Mouse (Mus musculus) spleen, postnatal 14 days (tissue): ENCODE data around the gene Ret.

Experiments
- DNase-seq, 2 experiments: peaks; one replicate each; pipeline ENCODE4 v3.0.0; 2021 to 2022; ENCODE audit warnings: low spot score in 2 of 2

The Ret gene

GRCm38 (mm10) chr6:118197440-118197975, at the start of gene Ret:
Gene Ret (minus strand): TSS chr6:118197718.
- DNase-seq = no peak

GRCm38 (mm10) chr6:118247161-118247560, 49.6 kb upstream of the Ret start:
- DNase-seq = no peak

GRCm38 (mm10) chr6:118244106-118244505, 46.6 kb upstream of the Ret start:
- DNase-seq = no peak

DNA sequence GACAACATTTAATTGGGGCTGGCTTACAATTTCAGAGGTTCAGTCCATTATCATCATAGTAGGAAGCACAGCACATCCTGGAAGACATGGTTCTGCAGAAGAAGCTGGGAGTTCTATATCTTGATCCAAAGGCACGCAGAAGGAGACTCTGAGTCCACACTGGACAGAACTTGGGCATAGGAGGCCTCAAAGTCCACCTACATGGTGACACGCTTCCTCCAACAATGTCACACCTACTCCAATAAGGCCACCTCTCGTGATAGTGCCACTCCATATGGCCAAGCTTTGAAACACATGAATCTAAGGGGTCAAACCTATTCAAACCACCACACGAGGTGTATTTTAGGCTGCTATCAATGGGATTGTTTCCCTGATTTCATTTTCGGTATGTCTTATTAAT, 45.4 kb upstream of the Ret start:
- no peak for DNase-seq

DNA sequence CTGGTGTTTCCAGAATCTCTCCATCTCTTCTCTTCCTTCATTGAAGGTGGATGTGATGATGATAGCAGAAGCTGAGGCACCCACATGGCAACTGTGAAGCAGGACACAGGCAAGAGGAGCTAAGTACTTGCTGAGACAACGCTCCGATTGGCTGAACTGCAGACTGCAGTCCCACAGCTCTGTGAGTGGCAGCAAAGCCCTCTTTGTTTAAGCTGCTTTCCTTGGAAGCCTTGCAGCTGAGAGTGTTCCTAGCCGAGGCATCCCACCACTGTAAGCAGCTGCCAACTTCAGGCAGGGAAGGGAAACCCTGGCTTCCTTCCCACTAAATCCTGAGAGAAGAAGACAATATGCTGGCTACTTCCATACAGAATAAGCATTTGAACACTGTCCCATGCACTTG, 28.6 kb upstream of the Ret start:
- no peak for DNase-seq

GRCm38 (mm10) chr6:118222471-118222870, 25.0 kb upstream of the Ret start:
- DNase-seq = no peak

- no peak for DNase-seq
Observed at GRCm38 (mm10) chr6:118215676-118216075, 18.2 kb upstream of the Ret start.

DNA sequence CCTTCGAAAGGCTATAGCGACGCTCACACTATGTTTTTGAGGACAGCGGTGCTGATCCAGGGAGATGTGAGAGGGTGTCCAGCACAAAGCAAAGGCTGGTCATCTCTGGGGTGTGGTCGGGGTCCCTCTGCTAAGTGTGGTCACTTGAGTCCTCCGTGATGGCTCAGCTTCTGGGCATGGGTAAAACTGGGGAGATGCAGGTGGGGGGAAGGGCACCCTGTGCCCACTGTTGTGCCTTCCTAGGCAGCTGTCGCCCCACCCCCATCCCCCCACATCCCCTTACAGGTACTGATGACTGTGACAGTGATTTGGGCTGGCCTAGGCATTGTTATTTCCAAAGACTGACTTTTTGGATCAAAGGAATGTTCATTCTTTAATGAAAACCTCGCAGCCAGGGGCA, 10.8 kb upstream of the Ret start:
- DNase-seq = no peak

GRCm38 (mm10) chr6:118206386-118206785, 8.9 kb upstream of the Ret start:
- no peak for DNase-seq

DNA sequence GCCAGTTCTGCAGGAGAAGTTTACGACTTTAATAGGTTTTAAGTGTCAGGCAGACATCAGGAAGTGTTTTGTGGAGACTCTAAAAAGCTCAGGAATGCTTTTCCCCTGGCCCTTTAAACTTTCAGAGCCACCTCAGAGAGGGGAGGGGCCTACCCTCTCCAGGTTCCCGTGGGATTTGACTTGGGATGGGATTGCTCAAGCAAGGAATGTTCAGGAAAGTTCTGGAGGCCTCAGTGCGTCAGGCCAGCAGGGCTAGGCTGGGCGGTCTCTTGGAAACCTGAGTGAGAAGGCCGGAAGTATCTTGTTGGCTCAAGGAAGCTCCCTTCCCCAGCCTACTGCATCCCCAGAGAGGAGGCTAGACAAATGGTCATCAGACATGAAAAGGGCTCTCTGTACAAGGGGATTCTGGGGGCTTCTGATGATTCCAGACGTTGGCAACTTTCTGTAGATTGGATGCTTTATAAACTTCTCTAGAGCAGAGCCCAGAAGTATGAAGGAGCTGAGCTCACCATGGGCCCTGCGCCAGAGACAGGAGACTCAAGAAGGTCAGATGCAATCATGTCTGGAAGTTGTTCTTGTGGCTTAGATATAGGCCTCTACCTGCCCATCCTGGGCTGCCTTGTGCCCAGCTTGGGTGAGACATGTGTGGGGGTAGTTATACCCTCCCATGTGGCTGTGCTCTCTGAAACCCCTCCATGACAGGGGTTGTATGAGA, 7.8 kb upstream of the Ret start:
- DNase-seq = no peak

DNA sequence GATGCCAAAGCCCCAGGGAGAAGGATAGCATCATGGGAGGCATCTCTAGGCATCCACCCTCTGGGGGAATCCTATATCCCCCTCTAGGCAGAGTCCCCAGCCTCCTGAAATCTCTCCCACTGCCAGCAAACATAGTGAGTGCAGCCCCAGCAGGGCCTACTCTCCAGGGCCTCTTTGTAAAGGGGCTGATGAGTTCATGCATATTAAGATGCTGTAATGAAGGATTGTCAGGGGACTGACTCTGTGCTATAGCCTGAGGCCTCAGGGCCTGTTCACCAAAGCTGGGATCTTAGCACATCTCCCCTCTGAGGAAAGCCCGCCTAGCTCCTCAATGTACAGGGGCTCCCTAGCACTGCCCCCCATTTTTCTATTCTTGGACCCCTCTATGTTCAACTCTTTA, 6.6 kb upstream of the Ret start:
- no peak for DNase-seq

- DNase-seq = no peak
Observed at GRCm38 (mm10) chr6:118196751-118197439, 623 bp downstream of the Ret start.

- DNase-seq = no peak
Observed at GRCm38 (mm10) chr6:118195108-118195507, 2.4 kb downstream of the Ret start.

GRCm38 (mm10) chr6:118192882-118193281, 4.6 kb downstream of the Ret start:
- DNase-seq = no peak

DNA sequence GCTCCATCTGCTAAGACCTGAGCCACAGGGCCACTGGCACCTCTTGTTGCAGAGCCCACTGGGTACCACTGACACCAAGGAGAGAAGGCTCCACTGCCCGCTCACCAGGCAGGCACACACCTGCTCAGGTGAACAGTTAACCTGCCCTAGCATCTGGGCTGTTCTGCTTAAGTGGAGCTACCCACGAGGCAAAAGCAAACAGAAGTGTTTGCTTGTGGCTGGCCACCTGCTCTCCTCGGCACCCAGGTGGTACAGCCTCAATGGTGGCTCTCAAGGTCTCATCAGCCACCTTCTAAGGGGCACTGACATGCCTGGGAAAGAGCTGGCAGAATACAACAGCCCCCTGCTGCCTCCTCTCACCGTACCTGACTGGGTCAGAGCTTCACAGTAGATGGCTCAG, 5.3 kb downstream of the Ret start:
- no peak for DNase-seq

- no peak for DNase-seq
Observed at GRCm38 (mm10) chr6:118189764-118190163, 7.8 kb downstream of the Ret start.

DNA sequence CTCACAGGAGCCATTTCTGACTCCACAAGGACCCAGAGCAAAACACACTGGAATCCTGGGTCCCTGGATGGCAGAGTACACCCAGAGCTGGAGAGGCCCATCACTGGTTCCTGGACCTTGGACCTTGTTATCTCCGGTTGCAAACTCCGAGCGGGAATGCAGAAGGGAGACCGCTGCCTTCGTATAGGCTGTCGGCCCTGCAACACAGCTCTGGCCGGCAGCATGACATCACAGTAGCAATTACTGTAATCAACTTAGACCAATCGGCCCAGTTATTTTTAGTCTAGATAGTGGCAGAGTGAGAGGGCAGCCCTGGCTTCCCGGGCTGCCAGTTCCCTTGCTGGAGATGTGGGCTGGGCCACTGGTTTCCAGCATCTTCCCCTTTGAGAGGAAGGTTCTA, 8.9 kb downstream of the Ret start:
- no peak for DNase-seq

GRCm38 (mm10) chr6:118187285-118187641, 10.3 kb downstream of the Ret start:
- DNase-seq = no peak

DNA sequence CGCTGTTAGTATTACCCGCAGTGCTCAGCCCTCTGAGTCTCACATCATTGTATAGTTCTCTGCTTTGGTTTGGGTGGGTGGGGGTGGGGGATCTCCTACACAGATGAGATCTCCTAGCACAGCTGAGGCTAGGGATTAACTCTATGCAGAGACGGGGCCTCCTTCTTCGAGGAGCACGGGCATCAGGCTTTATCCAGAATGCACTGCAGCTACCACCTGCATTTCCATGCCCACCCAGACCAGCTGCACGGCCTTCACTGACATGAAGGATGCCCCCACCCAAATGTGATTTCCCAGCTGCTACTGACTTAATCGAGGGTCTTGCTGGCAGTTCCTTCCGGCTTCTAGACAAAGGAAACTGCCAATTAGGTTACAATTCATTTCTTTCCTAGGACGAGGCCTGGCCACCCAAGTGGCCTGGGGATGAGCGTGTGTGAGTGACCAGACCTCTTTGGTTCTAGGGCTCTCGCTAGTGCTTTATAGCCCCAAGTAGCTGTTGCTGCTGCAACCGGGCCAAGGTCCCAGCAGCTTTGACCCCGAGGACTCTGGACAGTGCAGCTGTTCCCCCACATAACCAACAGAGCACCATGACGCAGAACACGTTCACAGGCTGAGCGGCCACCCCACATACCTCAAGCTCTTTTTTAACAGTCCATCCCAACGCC, 10.8 kb downstream of the Ret start:
- DNase-seq = no peak

DNA sequence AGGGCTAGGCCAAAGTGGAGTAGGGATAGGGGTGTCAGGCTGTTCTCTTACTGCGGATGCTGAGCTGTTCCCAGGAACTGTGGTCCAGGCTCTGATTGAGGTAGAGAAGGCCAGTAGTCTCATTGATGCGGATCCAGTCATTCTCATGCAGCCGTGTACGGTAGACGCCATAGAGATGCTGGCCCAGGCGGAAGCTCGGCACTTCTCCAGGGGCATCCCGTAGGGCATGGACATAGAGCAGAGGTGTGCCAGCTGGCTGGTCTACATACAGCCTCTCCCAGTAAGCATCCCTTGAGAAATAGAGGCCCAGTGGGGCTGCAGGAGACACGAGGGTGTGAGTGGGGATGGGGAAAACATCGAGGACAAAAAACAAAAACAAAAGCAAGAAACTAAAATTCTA, 13.4 kb downstream of the Ret start:
- DNase-seq = no peak

DNA sequence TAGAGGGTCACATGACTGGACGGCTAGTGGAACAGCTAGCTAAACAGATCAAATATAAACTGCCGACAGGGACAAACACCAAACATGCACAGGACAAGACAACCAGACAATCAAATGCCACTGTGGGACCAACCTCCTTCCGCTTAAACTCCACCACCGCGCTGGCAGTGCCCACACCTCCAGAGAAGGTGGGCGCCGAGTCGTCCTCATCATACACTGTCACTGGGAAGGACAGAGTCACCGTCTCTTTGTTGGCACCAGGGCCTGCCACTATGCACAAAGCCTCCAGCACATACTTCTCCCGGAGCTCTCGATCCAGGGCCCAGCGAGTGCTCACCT, 17.5 kb downstream of the Ret start:
- no peak for DNase-seq

GRCm38 (mm10) chr6:118179316-118180084, 18.0 kb downstream of the Ret start:
- DNase-seq = peak; percentile 31 to 45
